Mouse (Mus musculus): ENCODE results near the gene Katnb1.

DNA sequence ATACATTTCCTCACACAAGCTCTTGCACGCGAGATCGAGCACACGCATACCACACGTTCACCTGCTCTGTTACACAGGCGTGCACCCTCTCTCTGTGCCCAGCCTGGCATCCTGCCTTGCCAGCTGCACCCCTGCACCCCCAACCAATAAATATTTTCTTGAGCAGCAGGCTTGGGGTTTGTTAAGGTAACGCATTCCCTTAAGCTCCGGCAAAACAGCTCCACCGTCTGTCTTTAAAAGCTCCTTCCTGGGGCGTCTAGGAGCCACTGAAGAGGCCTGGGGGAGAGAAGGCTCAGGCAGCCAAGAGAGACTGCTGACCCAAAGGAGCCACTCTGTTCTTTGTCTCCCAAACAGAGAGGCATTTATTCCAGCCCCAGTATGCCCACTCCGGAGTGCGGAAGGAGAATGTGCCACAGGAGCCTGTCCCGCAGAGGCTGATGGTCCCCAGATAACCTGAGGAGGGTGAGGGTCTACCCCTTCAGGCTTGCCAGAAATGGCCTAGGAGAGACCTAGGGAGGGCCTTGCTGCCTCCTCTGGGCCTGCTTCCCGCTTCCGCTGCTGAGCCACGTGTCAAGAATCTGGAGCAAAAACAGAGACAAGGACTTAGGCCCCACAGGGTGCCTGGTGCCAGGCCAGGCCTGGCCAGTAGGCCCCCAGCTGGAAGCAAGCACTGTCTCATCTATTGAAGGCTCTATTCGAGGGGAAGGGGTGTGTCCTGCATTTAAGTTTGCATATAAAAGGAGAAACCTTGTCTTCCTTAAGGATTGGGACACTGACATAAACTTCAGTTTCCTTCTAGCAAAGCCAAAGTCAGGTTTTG, 62.2 kb downstream of the Katnb1 start:
- TF ChIP-seq CTCF (IDR thresholded peaks at IDR 0.05; ENCODE audit: low read depth) (no peak), EP300 (IDR thresholded peaks at IDR 0.05; ENCODE audit: low read depth) (no peak)

Data from liver, postnatal 0 days (tissue).